Mouse (Mus musculus): ENCODE measurements at regions not wholly inside any gene's neighbourhood (a gene's known extent, or its start where the extent isn't known, plus 50 kb on each side); places are given as distances from the start of the nearest gene placed in this dataset.

DNA sequence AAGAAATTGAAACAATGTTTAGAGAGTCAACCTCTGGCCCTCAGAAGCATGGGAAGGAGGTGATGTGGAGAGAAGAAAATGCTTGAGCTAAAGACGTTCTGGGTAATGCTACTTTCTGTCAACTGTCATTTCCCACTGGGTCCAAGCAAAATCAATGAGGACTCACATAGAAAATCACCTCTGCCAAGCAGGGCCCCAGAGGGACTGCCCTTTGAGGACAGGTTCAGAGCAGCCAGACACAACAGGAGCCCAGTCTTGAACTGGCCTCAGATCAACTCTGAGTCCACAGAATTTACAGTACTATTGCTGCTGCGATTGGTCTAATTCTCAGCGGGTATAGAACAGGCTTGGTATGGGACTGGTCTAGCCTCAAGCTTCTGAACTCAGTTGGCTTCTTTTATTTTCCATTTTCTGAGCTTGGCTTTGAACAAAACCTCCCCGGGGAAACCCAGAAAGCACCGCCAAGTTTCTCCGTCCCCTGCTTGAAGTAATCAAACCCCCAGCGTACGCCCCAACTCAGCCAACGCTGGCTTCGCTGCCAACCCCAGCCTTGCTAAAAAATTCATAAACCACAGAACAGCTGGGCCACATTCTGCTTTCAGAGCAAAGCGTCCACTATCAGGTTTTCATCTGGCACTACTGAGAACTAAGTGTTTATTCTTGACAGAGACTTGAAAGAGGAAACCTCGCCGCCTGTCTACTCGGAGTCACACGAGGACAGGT lies 322.8 kb upstream of the Spred2 start:
- no peak for DNase-seq

- no peak for DNase-seq
These were observed 321.7 kb upstream of the Spred2 start for GRCm38 (mm10) chr11:19602496-19602895.

DNA sequence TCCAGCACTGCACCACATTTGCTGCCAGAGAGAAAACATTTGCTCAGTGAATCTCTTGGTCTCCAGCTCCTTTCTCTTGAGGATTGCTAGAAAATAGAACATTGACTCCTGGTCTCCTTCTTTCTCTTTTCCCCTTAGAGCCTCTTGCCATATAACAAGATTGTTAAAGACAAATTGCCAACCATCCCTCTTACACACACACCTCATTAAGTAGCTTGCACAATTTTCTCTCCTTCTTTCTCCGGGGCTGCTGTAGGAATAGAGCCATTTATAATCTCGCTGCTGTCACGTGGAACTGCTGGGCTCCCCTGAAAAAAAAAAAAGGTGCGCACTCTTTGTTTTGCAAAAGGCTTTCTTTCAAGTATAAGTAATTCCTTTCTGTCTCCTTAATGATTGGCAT lies 318.6 kb upstream of the Spred2 start:
- no peak for DNase-seq

GRCm38 (mm10) chr11:19606943-19607342 lies 317.2 kb upstream of the Spred2 start:
- DNase-seq, result no peak

GRCm38 (mm10) chr11:19607941-19608340 lies 316.2 kb upstream of the Spred2 start:
- DNase-seq, result no peak

- DNase-seq, result no peak
These were observed 315.7 kb upstream of the Spred2 start for GRCm38 (mm10) chr11:19608523-19608922.

GRCm38 (mm10) chr11:19610559-19610958 lies 313.6 kb upstream of the Spred2 start:
- DNase-seq, result no peak

DNA sequence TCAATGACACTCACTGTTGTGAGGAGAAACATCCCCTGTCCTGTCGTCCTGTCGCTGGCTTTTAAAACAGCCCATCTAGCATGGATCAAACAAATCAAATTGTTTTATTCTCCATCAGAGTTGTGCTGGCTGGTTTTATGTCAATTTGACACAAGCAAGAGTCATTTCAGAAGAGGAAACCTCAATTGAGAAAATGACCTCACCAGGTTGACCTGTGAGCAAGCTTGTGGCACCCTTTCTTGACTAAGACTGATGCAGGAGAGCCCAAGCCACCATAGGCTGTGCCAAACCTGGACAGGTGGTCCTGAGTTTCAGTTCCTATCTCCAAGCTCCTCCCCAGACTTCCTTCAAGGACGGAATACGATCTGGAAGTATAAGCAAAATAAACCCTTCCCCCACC lies 313.0 kb upstream of the Spred2 start:
- no peak for DNase-seq

- no peak for DNase-seq
These were observed 307.7 kb upstream of the Spred2 start for GRCm38 (mm10) chr11:19616520-19616919.

DNA sequence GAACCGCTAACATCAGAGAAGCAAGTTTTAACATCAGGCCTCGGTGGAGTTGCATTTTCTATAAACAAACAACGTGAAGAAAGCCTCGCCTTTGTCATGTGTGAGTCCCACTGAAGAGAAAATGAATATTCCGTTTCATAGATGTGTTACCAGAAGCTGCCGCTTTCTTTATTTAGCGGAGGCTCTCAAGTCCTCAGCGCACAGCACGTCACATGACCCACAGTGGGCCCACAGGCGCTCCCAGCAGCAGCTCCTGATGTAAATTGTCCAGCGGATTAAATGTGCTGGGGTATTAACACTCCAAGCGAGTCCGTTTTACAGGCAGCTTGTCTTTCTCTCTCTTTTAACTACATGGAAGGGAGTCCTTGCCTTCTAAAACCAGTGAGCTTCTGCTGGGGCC lies 304.7 kb upstream of the Spred2 start:
- DNase-seq, result no peak

DNA sequence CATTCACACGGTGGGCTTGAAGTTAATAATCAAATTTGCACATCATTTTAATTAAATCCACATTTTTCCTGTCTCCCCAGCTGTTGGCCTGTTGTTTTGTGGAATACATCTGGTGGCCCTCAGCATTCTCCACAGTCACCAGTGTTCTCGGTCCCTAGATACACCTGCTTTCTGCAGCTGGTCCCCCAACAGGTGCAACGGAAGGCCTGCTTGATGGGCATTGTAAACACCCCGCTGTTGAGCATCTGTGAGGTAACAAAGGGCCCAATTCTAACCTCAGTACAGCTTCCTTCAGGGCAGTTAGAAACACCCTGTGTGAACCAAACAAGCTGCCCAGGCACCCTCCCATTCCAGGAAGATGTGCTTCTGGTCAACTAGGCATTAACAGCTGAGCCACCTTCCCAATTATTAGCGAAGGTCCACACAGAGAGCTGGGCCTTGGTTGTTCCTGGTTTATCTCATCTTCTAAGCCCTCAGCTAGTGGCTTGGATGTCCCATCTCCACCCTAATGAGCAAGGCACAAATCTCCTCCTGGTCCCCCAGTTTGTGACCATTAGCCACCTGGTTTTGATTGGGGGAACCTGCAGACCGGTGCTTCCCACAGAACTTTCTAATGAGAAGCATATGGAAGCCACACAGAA lies 293.0 kb upstream of the Spred2 start:
- no peak for DNase-seq

- DNase-seq, result no peak
These were observed 291.7 kb upstream of the Spred2 start for GRCm38 (mm10) chr11:19632477-19632876.

GRCm38 (mm10) chr11:19633621-19634020 lies 290.6 kb upstream of the Spred2 start:
- no peak for DNase-seq

GRCm38 (mm10) chr11:19641153-19641552 lies 283.0 kb upstream of the Spred2 start:
- DNase-seq, result no peak

DNA sequence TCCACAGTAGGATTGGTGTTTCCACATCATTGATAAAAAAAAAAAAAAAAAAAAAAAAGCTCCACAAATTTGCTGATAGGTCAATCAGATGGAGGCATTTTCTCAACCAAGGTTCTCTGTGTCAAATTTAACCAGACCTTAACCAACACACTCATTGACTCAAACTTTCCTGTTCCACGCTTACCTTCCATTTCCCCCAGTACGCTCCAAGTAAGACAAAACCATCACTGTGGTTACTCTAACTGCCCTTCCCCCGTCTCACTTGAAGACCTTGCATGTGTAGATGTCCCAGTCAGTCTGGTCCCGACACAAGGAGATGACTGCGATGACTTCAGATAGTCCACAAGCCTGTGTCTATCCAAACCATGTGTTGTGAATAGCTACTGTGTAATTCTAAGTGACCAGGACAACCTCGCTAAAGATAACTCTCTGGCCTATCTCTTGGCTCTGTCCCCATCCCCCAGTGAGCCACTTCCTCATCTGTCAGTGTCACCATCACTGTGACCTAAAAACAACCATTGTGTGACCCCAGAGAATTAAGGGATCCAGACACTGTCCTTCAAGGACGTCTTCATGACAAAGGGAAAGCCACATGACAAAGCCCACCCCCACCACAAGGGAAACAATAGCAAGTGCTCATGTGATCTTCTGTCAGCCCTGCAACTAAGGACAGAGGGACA lies 279.9 kb upstream of the Spred2 start:
- DNase-seq, result no peak

- DNase-seq, result no peak
These were observed 279.1 kb upstream of the Spred2 start for GRCm38 (mm10) chr11:19645106-19645505.

- no peak for DNase-seq
These were observed 272.7 kb upstream of the Spred2 start for GRCm38 (mm10) chr11:19651522-19651921.

GRCm38 (mm10) chr11:19651929-19652328 lies 272.2 kb upstream of the Spred2 start:
- DNase-seq, result no peak

DNA sequence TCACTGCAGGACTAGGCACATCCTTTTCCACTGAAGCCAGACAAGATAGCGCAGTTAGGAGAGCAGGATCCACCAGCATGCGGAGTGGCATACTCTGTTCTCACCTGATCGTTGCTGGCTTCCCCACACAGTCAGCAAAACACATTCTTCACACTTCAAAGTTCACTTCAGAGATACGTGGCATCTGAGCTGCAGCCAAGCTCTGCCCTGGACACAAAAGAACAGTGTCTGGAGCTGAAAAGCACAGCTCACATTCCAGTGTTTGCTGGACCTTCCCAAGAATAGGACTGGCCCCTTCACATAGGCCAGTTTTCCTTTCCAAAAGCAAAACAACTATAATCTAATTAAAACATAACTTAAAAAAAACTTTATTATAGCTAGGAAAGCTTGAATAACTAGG lies 264.7 kb upstream of the Spred2 start:
- DNase-seq, result no peak

GRCm38 (mm10) chr11:19666732-19667131 lies 257.4 kb upstream of the Spred2 start:
- no peak for DNase-seq

GRCm38 (mm10) chr11:19670853-19671530 lies 253.2 kb upstream of the Spred2 start:
- DNase-seq, result peak; percentile 3 to 7

- no peak for DNase-seq
These were observed 251.2 kb upstream of the Spred2 start for GRCm38 (mm10) chr11:19673012-19673411.

DNA sequence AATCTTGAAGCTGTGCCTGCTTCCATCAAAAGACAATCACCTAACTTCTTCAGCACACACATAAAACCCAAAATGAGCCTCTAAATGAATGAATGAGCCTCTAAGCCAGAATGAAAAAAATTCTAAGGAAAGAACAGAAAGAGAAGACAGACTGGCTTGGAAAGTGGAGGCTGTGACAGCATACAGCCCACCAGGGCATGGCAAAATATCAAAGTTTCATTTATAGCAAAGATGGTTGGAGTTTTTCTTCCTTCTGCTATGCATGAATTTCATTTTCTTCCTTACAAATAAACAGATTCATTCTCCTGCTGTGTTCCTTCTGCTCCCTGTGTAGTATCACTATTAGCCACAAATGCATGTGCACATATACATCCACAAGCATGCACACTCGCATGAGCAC lies 247.7 kb upstream of the Spred2 start:
- DNase-seq, result no peak

DNA sequence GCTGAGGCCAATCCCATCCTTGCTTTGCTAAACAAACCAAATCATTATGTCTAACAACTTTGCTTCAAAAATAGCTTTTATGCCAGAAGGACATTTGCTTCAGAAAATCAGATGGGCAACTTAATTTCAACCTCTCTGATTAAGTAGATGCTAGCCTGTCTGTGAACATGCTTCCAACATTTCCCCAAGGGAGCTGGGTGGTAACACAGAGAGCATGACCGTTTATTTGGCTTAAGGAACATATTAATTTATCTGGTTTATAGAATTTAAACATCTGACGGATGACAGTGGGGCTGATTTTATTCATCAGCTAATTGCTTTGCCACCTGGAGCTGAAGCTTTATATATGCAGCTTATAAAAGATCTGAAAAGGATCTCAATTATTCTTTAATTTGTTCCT lies 245.1 kb upstream of the Spred2 start:
- no peak for DNase-seq

All from cerebellum, adult 18-20 months (tissue).